Mouse (Mus musculus) hindbrain, postnatal 0 days (tissue): ENCODE data around the gene Traf4. TPM values are rescaled to one million over a fixed set of nuclear protein-coding genes. Genes with fewer than 3 reads are reported as not detected.

Source experiments
- ATAC-seq: fragments of 200-750 bp; cut with Nextera tagmentation; 2 replicates; pipeline ENCODE4 v1.8.0; 2017; ENCODE audit warnings: mild to moderate bottlenecking, moderate TSS enrichment, moderate library complexity
- DNase-seq: peaks from one replicate; pipeline ENCODE4 v3.0.0-alpha.2; 2015; ENCODE audit warnings: low spot score
- H3K27ac ChIP-seq: fragments of 300-500 bp; sonication (generic); 2 replicates; pipeline ENCODE4 v1.5.1; 2014; ENCODE audit warnings: mild to moderate bottlenecking
- H3K27me3 ChIP-seq: fragments of 300-500 bp; sonication (generic); 2 replicates; pipeline ENCODE4 v1.6.1; 2014; ENCODE audit warnings: low read length, mixed read lengths; ENCODE audit not compliant: insufficient read depth
- H3K36me3 ChIP-seq: fragments of 300-500 bp; sonication (generic); 2 replicates; pipeline ENCODE4 v1.6.1; 2014; ENCODE audit warnings: low read length, mixed read lengths; ENCODE audit not compliant: insufficient read depth
- H3K4me1 ChIP-seq: fragments of 300-500 bp; sonication (generic); 2 replicates; pipeline ENCODE4 v1.6.1; 2014; ENCODE audit warnings: antibody characterized with exemption, low read length, mixed read lengths; ENCODE audit not compliant: insufficient read depth
- H3K4me2 ChIP-seq: fragments of 300-500 bp; sonication (generic); 2 replicates; pipeline ENCODE4 v1.6.1; 2014; ENCODE audit warnings: low read depth, mild to moderate bottlenecking, low read length, moderate library complexity, mixed read lengths
- H3K4me3 ChIP-seq: fragments of 300-500 bp; sonication (generic); 2 replicates; pipeline ENCODE4 v1.5.1; 2014; ENCODE audit warnings: low read length
- H3K9ac ChIP-seq: fragments of 300-500 bp; sonication (generic); replicated peaks from 2 replicates; pipeline ENCODE4 v1.6.1; 2014; ENCODE audit warnings: mild to moderate bottlenecking, low read length, moderate library complexity, mixed read lengths
- H3K9me3 ChIP-seq: fragments of 300-500 bp; sonication (generic); 2 replicates; pipeline ENCODE4 v1.6.1; 2016; ENCODE audit warnings: low read length, mixed read lengths
- CTCF ChIP-seq: IDR thresholded peaks from 2 replicates; pipeline ENCODE4 v1.5.1; 2016; ENCODE audit warnings: antibody characterized with exemption, control low read depth, low read depth
- WGBS: fragments of 180-500 bp; shearing (Covaris S2); extraction: QIAGEN DNeasy Blood & Tissue Kit; methylation state at CpG from one replicate; pipeline ENCODE4 v1.1.7; 2014; 5-methylcytosine and 5-hydroxymethylcytosine counted together
- polyA plus RNA-seq: library from polyadenylated mRNA; unstranded; fragments of >200 nt; fragmentation: Nextera tagmentation; extraction: Ambion mirVana; gene quantifications from 2 replicates; pipeline ENCODE4 v1.2.1, GENCODE M21; 2015
- total RNA-seq: library from RNA; depleted of rRNA; stranded (reverse); fragments of >200 nt; gene quantifications from 2 replicates; pipeline ENCODE4 v1.2.3, GENCODE M21; 2014

The Traf4 gene
- total and polyA plus RNA-seq, 2 experiments from 2014 or later, result 88.7 to 124 TPM

DNA sequence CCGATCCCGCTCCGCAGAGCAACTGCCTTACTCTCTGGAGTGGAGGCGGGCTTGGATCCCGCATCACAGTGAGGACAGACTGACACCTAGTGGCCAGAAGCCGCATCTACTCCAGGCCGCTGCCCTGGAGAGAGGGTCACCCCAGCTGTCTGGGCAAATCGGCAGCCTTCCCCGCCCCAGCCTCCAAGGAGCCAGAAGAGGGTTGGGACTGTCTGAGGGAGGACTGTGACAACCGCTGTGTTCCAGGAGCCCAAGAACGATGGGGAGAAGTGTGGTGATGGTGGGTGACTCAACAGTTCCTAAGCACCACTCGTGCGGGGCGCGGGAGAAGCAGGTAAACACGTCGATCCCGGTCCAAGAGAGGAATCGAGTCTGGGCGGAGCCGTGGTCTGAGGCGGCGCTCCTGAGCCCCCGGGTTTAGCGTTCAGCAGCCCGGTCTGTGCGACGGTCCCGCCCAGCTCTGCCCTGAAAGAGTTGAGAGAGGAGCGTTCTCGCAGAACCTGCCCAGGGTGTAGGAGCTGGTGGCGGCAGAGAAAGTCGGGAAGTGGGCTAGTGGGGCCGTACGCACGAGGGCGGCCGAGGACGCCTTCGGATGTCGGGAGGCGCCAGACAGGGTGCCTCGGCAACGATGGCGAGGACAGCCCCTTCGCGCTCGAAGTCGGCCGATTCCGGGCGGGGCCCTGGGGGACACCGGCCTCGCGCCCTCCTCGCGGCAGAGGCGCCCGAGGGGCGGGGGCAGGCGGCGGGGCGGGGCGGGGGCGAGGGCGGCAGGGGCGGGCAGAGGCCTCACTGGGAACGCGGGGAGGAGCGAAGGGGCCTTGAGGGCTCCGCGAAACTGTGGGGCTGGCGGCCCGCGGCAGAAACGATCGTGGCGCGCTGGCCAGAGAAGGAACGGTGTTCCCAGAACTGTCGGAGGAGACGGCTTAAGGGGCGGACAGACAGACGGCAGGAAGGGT is 12.8 kb upstream of the Traf4 start:
- DNase-seq, result peak; percentile 97

GRCm38 (mm10) chr11:78177437-78177836 is 12.0 kb upstream of the Traf4 start:
- no peaks in the 10 kb centered on the region for H3K9me3 ChIP-seq
- H3K4me3 ChIP-seq, result peak overlapping the region; percentile 55
- H3K36me3 ChIP-seq, result peaks cover 22% of the 10 kb centered on the region
- 0 out of 2 replicates have a peak overlapping the region, but pooled peaks have one; percentile 9 for H3K9ac ChIP-seq
- 2% methylated on average over 10 of the region's 10 CpGs for WGBS
- H3K4me2 ChIP-seq, result peak overlapping the region; percentile 59
- DNase-seq (no peak), ATAC-seq (no peak)
- H3K4me1 ChIP-seq, result peaks cover 17% of the 10 kb centered on the region
- H3K27me3 ChIP-seq, result no peaks in the 10 kb centered on the region
- H3K27ac ChIP-seq, result peak overlapping the region; percentile 91
- TF ChIP-seq CTCF, result no peak

More for the DNA sequence above, 12.8 kb upstream of the Traf4 start:
- H3K4me1 ChIP-seq, result peaks cover 17% of the 10 kb centered on the region
- no peaks in the 10 kb centered on the region for H3K9me3 ChIP-seq
- H3K9ac ChIP-seq, result peak overlapping the region; percentile 67
- peak overlapping the region; percentile 55 for H3K4me3 ChIP-seq
- H3K4me2 ChIP-seq, result peak overlapping the region; percentile 59
- WGBS, result 3% methylated on average over 59 of the region's 84 CpGs
- H3K36me3 ChIP-seq, result peaks cover 22% of the 10 kb centered on the region
- H3K27me3 ChIP-seq, result no peaks in the 10 kb centered on the region
- peak overlapping the region; percentile 91 for H3K27ac ChIP-seq
- peak; percentile 84 for ATAC-seq
- TF ChIP-seq CTCF, result peak; percentile 99

GRCm38 (mm10) chr11:78176905-78177331 is 11.5 kb upstream of the Traf4 start:
- peaks cover 14% of the 10 kb centered on the region for H3K4me1 ChIP-seq
- H3K4me3 ChIP-seq, result peak overlapping the region; percentile 55
- H3K9me3 ChIP-seq, result no peaks in the 10 kb centered on the region
- ATAC-seq, result no peak
- H3K27me3 ChIP-seq, result no peaks in the 10 kb centered on the region
- WGBS, result 1% methylated on average over 23 of the region's 23 CpGs
- no peak for TF ChIP-seq CTCF
- H3K36me3 ChIP-seq, result peaks cover 22% of the 10 kb centered on the region
- peak overlapping the region; percentile 46; the same call in 1 of the 2 replicates for H3K9ac ChIP-seq
- DNase-seq, result no peak
- peak overlapping the region; percentile 91; the same call in 1 of the 2 replicates for H3K27ac ChIP-seq
- H3K4me2 ChIP-seq, result peak overlapping the region; percentile 59

- under 1% methylated on average over 32 of the region's 32 CpGs for WGBS
Measured at GRCm38 (mm10) chr11:78176402-78176862, 11.0 kb upstream of the Traf4 start, which contains the start of the genes Nek8 and Tlcd1. Gene Nek8, minus strand, starts transcription at chr11:78176675. Gene Tlcd1, plus strand, starts transcription at chr11:78176711.

GRCm38 (mm10) chr11:78175771-78176401 is 10.5 kb upstream of the Traf4 start:
- ATAC-seq (no peak), DNase-seq (no peak)
- Histone ChIP-seq H3K4me1 (peaks cover 9% of the 10 kb centered on the region; the same call in 1 of the 2 replicates), H3K9ac (peak overlapping the region; percentile 46; the same call in 1 of the 2 replicates), H3K27ac (peak overlapping the region; percentile 91; the same call in 1 of the 2 replicates), H3K27me3 (no peaks in the 10 kb centered on the region), H3K4me3 (peak overlapping the region; percentile 55), H3K9me3 (no peaks in the 10 kb centered on the region), H3K4me2 (peak overlapping the region; percentile 59), H3K36me3 (peaks cover 15% of the 10 kb centered on the region)
- TF ChIP-seq CTCF, result peak; percentile 20; the same call in 1 of the 2 replicates
- WGBS, result 4% methylated on average over 9 of the region's 10 CpGs

More at GRCm38 (mm10) chr11:78176402-78176862, 11.0 kb upstream of the Traf4 start, which contains the start of the genes Nek8 and Tlcd1:
- H3K9me3 ChIP-seq, result no peaks in the 10 kb centered on the region
- peak; percentile 64 for ATAC-seq
- DNase-seq, result peak; percentile 90
- peak within 1 kb of the TSS; percentile 91 for H3K27ac ChIP-seq
- peak within 1 kb of the TSS; percentile 59 for H3K4me2 ChIP-seq
- H3K4me1 ChIP-seq, result peaks cover 9% of the 10 kb centered on the region; the same call in 1 of the 2 replicates
- H3K36me3 ChIP-seq, result peaks cover 20% of the 10 kb centered on the region
- H3K27me3 ChIP-seq, result no peaks in the 10 kb centered on the region
- H3K4me3 ChIP-seq, result peak within 1 kb of the TSS; percentile 55
- no peak for TF ChIP-seq CTCF
- H3K9ac ChIP-seq, result peak within 1 kb of the TSS; percentile 46

DNA sequence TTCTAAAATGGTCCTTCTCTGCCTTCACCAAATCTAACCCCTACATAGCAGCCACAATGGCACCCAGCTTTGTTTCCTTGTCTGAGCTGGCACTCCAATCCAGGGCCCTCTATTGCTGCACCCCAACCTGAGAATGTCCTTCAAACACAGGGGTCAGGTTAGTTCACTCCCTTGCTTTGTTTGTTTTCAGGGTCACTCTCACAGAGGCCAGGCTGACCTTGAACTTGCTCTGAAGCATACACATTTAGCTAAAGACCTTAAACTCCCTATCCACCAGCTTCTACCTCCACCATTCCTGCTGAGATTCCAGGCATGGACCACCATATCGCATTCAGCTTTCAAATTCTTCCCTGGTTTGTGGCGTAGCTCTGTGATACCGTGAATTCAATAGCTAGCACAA is 9.1 kb upstream of the Traf4 start:
- 84% methylated on average over 3 of the region's 3 CpGs for WGBS
- H3K4me3 ChIP-seq, result no peak overlapping the region
- H3K4me2 ChIP-seq, result no peak overlapping the region
- DNase-seq (no peak), ATAC-seq (no peak)
- H3K9me3 ChIP-seq, result no peaks in the 10 kb centered on the region
- peaks cover 3% of the 10 kb centered on the region; the same call in 1 of the 2 replicates for H3K36me3 ChIP-seq
- H3K4me1 ChIP-seq, result peaks cover 9% of the 10 kb centered on the region; the same call in 1 of the 2 replicates
- H3K9ac ChIP-seq, result no peak overlapping the region
- H3K27ac ChIP-seq, result no peak overlapping the region
- no peaks in the 10 kb centered on the region for H3K27me3 ChIP-seq
- TF ChIP-seq CTCF, result no peak
